Mouse (Mus musculus) right cerebral cortex, postnatal 10 days (tissue): ENCODE measurements around the gene Pitpna.
A peak's percentile ranks its signal among the peaks of the same experiment; 100 is the strongest.
"Not testable (repeated sequence)": the region's sequence is repeated elsewhere in the genome, so short reads cannot be mapped to it uniquely, and the experiment has no call there.

Experiments used
- DNase-seq, 2 experiments: peaks; one replicate each; pipeline ENCODE4 v3.0.0; 2021; ENCODE audit warnings: low spot score in 2 of 2

Gene Pitpna

DNA sequence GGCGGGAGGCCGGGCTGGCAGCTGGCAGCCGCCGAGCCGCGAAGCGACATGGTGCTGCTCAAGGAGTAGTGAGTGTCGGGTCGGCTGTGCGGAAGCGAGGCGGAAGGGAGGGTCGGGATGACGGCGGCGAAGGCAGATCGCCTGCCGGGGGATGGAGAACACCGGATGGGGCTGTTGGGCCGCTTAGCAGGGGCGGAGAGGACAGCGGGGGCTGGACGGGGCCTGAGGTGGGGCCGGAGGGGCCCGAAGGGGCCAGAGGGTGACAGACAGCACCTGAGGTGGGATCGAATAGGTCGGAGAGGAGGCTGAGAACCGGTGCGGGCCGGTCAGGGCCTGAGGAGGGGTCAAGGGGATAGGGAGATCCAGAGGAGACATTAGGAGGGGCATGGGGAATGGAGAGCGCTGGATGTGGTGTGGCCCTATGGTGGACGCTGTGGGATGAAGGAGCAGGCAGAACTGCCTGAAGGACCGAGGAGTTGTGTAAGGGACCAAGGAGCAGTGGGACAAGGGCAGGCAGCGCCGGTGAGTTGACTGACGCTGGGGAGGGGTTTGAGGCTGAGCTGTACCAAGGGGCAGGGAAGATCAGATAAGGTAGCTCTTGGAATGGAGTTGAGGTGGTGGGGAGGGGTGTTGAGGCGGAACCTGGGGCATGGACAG is 516 bp downstream of the Pitpna start:
- DNase-seq = no peak

DNA sequence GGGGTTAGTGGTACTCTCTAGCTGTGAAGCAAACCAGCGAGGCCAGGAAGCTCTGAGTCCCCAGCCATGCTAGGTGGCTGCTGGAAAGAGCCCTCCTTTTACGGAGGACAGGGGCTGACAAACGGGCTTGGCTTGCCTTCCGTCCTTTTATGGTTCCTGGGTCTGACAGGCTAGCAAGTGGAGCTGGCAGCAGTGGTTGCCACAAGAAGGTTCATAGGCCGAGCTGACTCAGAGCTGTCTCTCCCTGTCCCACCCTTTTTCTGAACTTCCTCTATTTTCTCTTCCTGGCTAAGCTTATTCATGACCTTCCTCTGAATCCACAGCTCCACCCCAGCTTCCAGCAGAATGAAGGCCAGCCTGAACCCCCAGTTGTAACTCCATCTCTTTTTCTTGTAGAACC is 4.7 kb downstream of the Pitpna start:
- no peak for DNase-seq

DNA sequence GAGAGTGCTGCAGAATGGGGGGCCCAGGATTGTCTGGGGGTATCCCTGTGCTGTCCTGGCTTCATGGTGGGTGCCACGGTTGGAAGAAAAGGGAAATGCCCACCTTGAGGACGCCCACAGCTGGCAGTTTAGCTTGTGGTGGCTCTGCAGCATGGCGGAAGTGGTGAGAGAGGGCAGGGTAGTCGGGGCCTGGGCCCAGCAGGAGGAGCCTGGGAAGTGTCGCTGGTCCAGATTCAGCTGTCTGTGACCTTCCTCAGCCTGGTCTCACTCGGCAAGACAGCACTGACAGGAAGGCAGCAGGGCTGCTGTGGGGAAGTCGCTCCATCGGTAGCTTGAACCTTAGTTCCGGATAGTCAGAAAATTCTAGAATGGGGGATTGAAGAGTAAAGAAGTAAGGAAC is 6.5 kb downstream of the Pitpna start:
- no peak for DNase-seq

DNA sequence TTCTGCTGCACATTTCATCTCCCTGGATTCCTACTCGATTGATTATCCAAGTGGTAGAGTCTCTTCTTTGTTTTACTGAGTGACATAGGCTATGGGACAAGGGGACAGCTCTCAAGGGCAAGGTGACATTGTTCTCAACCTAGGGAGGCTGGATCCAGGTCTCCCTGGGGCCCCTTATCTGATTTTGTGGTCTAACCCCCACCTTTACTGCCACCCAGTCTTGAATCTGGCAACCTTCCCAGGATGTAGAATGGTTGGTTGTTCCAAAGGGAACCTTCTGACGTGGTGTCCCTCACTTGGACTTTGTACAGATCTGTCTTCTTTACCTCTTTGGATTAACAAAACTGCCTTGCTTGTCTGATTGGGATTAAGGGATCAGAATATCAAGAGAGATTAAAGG is 7.5 kb downstream of the Pitpna start:
- no peak for DNase-seq

DNA sequence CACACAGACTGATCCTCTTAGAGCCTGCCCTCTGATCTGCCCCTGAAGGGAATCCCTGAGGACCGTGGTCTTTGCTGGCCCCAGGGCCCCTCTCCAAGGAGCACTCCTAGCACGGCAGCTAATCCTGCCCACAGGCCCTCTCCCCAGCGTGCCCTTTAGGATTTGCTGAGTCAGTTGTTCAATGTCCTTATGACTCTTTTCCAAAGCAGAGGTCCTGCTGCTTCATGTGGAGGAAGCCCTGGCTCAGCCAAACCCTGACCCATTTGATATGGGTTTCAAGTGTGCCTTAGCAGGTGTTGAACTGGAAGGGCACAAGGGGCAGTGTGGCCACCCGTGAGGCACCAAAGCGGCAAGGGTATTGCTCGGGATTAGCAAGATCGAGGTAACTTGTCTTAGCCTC is 7.9 kb downstream of the Pitpna start:
- no peak for DNase-seq

DNA sequence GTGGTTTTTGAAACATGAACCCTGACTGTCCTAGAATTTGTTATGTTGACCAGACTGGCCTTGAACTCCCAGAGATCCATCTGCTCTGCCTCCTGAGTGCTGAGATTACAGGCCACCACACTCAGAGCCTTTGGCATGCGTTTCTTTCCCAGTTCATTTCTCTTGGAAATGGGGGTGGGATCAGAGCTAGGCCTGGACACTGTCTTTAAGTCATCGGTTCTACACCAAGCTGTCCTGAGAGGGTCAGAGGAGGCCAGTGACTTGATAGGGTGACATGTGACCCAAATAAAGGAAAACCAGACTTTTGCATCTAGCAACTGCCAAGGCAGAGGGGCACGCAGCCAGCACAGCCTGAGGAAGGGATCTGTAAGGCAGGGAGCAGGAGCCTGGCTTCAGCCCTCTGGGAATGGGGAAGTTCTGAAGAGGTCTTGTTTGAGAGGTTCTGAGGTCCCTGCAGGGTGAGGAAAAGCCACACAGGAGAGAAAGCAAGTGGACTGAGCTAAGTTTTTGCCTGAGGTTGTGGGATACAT is 8.9 kb downstream of the Pitpna start:
- no peak for DNase-seq

DNA sequence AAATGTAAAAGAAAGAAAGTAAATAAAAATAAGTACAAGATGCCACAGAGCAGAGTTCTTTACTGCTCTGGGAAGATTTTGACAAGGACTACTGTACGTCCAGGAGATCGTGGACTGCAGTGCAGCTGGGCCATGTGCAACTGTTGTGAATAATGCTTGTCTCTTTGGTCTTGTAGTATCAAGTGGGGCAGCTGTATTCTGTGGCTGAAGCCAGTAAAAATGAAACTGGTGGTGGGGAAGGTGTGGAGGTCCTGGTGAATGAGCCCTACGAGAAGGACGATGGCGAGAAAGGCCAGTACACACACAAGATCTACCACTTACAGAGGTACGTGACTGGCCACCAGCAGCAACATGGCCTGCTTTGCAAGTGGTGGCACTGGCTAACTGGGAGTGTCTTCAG is 10.1 kb downstream of the Pitpna start:
- no peak for DNase-seq

DNA sequence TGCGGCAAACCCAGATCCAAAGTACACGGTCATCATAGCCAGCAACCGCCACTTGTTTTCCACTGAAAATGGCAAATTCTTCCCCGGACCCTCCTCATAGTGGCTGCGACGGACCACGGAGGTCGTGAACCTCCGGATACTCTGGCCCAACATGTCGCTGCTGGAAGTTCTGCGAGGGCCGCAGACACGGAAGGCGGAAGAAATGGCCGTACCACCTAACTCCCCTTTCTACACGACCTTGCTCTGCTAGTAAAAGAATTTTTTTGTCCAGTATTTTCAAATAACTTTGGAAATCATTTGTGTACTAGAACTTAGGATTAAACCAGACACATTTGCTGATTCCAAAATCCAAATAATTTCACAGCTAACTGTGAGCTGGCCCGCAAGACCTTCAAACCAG is 11.9 kb downstream of the Pitpna start:
- DNase-seq = not testable (repeated sequence)

DNA sequence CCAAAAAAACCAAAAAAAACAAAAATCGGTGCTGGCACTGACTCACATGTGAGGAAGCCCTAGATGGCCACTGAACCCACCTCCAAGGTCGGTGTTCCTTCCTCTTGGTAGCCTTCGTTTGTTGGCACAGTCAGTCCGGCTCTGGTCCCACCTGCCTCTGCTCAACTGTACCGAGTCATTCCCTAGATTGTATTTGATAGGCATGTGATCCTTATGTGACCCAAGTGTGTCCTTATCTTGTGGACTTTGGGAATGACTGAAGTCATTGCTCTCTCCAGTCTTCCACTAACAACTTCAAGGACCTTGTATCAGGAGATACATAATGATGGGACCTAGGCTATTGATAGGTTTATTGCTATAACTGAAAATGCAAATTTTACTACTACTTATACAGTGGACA is 16.9 kb downstream of the Pitpna start:
- DNase-seq = no peak

DNA sequence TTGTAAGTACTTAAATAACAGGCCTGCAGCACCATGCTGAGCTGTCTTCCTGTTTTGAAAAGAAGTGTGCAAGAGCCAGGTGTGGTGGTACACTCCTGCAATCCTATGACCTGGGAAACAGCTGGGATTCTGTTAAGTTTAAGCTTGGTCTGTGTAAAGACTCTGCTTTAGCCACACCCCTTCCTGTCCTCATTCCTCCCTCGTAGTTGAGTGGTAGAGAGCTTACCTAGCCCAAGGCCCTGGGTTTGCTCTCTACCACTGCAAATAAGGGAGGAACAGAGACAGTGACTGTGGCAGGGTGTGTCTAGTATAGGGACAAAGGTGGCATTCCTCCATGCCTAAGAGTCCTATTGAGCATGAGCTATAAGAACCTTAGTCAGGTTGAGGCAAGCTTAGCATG is 17.4 kb downstream of the Pitpna start:
- no peak for DNase-seq

DNA sequence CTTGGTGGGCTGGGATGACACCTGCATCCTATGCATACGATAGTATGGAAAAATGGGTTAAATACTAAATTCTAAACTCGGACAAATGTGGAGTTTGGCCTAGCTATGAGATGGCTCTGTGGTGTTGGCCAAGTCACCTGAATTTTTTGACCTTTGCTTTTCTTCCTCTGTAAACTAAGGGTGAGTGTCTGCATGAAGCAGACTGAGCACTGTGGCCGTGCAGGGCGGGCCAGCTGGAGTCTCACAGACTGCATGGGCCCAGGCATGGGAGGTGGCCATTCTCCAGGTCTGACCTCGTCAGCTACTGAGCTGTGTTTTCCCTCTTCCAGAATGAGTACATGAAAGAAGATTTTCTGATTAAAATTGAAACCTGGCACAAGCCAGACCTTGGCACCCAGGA is 20.9 kb downstream of the Pitpna start:
- no peak for DNase-seq

DNA sequence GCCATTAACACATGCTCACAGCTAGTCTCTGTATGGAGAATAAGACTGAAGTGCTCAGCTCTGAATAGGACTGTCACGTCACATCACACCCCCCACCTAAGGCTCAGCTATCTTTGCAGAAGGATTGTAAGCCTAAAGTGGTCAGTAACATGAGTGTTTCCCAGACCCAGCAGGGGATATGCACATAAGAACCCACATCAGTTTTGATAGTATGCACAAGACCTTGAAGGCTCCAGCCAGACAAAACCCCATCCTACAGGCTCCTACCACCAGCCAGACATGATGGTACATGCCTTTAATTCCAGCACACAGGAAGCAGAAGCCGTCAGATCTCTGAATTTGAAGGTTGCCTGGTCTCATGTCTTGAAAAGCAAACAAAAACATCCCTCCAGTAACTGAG is 22.1 kb downstream of the Pitpna start:
- no peak for DNase-seq

DNA sequence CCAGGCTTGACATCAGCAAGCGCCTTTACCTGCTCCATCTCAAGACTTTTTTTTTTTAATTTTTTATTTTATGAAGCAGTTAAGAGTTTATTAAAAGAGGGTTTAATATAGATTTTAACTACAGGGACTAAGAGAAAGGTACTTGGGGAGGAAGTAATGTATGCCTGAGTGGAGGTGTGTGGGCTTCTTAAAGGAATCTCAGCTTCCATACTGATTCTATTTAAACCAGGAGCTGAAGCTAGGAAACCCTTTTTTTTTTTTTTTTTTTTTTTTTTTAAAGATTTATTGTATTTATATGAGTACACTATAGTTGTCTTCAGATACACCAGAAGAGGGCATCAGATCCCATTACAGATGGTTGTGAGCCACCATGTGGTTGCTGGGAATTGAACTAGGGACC is 26.9 kb downstream of the Pitpna start:
- no peak for DNase-seq

DNA sequence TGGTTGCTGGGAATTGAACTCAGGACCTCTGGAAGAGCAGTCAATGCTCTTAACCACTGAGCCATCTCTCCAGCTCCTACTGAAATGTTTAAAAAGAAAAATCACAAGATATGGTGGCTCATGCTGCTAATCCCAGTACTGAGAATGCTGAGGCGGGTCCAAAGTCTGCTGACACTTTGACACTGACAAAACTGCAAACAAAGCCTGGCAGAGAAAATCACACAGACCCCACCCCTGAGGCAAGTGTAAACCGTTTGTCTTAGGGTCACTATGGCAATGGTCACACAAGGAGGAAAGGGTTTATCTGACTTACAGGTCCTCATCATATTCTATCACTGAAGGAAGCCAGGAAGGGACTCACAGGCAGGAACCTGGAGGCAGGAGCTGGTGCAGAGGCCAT is 27.7 kb downstream of the Pitpna start:
- no peak for DNase-seq

DNA sequence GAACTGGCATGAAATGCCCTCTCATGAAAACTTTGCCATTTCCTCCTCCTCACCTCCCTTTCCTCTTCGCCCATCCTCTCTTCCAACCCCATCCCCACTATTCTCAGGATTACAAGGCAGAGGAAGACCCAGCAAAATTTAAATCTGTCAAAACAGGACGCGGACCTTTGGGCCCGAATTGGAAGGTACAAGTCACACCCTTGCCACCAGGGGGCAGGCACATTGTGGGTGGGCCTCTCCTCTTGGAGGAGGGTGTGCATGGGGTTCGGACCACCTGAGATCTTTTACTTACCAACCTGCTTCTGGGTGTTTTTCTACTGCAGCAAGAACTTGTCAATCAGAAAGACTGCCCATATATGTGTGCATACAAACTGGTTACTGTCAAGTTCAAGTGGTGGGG is 31.2 kb downstream of the Pitpna start:
- DNase-seq = no peak

DNA sequence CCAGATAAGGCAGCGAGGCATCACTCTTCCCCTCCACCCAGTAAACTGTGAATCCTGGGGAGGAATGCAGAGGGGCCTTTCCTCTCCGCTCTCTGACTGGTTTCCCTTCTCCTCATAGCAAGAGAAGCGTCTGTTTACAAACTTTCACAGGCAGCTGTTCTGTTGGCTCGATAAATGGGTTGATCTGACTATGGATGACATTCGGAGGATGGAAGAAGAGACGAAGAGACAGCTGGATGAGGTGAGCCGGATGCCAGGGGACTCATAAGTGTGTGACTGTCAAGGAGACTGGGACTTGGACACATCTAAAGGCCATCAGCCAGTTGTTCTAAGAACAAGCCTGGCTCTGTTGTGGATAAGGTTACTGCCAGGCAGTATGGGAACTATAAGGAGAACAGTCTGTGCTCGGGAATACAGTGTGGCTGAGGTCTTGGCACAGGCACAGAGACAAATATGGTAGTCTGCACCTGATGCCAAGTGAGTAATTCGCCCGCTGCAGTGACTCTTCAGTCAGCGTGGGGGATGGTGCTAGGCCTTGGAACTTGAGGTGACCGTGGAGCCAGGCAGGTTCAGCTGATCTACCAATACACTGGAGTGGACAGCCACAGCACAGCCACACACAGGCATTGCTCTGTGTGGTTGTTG is 32.4 kb downstream of the Pitpna start:
- DNase-seq = peak; percentile 47 to 54

DNA sequence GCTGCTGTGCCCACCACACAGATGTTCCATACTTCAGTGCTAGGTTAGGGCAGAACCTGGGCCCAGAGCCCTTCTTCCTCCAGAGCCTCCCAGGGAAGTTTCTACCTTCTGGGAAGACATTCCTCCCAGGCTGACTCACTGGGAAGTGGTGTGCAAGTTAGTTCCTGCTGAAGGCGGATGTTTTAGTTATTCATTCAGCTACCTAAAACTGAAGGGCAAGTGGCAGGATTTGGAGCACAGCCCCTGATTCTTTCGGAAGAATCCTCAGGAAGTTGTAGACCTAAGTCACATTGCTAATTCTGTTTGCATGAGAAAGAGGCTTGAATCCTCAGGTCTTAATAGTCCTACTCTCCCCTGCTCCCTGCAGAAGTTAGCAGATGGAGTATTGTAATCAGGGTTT is 33.5 kb downstream of the Pitpna start:
- no peak for DNase-seq

DNA sequence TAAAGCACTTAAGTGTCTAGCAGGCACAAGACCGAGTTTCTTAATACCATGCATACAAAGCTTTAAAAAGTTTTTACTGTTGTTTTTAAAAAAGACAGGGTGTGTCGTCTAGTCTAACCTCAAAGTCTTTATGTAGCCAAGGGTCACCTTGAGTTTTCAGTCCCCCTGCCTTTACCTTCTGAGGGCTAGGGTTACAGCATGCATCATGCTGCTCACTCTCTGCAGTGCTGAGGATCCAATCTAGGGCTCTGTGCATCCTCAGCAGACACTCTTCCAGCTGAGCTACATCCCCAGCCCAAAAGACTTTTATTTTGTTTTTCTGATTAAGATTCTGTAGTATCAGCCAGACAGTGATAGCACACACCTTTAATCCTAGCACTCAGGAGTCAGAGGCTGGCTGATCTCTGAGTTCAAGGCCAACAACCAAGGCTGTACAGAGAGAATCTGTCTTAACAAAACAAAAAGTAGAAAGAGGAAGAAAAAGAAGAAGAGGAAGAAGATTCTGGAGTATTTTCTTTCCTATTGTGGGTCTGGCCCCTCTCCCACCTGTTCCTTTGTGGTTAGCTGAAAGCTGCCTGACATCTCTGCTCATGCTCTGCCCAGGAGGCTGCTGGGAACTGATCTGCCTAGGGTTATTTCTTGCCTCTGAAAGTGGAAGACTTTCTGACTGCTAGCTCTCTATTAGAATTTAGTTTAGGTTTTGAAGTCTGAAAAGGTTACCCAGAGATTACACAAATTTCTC is 34.9 kb downstream of the Pitpna start:
- DNase-seq = no peak

DNA sequence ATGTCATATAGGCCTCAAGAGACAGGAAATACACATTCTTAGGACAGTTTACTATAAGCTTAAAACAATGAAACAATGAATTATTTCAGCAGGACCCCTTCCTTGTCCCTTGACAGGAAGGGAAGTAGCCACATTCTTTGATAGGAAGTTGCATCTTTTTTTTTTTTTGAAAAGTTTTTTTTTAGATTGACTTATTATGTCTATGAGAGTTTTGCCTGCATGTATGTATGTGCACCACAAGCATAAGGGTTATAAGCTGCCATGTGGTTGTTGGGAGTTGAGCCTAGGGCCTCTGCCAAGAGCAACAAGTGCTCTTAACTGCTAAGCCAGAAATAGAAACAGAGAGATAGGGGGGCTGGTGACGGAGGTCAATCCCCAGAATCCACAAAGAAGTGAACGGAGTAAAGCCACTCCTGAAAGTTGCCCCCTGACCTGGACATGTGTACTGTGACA is 36.2 kb downstream of the Pitpna start:
- no peak for DNase-seq

DNA sequence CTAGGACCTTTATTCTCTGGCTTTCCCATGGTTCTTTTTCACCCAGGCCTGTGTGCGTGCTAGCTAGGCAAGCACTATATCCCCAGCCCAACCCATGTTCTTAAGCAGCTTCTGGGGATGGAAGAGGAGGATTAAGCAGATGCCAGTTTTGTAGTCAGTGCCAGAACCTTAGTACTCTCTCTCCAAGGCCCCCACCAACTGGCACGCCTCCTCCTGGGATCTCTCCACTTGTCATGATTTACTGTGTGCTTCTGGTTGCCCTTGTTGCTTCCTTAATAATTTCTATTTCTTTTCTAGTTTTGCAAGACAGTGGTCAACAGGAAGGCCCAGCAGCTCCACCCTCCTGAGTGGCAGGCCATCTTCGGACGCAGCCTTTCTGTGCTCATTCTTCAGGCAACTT is 37.9 kb downstream of the Pitpna start:
- DNase-seq = no peak

DNA sequence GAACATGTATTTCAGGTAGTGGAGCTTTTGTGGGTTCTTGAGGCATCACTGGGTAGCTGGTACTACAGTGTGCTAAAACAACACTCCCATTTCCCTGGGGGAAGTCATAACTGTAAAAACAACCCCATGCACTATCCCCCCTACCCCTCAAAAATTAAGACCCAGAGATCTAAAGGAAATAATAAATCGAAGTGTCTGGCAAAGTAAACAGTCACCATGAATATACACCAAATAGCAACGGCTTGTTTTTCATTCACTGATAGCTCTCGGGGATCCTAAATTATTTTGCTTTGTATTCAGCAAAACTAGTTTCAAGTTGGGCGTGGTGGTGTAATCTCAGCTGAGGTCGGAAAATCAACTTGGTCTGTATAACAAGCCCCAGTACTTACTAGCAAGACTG is 42.2 kb downstream of the Pitpna start:
- no peak for DNase-seq

DNA sequence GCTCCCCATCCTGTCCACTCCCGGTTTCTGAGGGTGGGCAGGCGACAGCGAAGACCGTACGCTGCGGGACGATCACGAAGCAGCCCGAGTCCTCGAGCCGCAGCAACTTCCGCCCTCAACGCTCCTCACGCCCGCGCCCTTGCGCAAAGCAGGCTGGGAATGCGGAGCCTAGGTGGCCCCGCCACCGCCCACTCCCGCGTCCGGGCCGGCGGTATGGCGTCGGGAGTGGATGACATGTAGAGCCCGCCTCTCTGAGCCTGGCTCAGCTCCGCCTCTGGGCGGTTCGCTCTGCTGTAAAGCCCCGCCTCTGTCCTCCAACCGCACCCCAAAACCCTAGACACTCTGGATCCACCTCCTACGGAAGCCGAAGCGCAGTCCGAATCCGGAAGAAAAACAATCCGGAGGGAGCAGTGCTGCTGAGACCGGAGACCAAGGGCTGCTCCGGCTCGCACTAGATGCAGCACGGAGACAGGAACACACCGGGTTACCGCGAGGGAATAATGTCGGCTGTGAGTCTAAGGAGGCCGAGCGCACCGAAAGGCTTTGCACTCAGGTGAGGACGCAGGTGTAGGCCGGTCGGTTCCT is 42.8 kb downstream of the Pitpna start, which contains the start of gene Inpp5k:
Gene Inpp5k, plus strand, starts transcription at position 344 of the 585 bp plus-strand sequence.
- DNase-seq = peak; percentile 97 to 98
